Mouse (Mus musculus) lung, postnatal 4 days (tissue): ENCODE data around the gene Gm8897.
"Not testable (repeated sequence)": the region's sequence is repeated elsewhere in the genome, so short reads cannot be mapped to it uniquely, and the experiment has no call there.

Experiments used
- DNase-seq, 2 experiments: peaks; one replicate each; pipeline ENCODE4 v3.0.0; 2021

The Gm8897 gene

DNA sequence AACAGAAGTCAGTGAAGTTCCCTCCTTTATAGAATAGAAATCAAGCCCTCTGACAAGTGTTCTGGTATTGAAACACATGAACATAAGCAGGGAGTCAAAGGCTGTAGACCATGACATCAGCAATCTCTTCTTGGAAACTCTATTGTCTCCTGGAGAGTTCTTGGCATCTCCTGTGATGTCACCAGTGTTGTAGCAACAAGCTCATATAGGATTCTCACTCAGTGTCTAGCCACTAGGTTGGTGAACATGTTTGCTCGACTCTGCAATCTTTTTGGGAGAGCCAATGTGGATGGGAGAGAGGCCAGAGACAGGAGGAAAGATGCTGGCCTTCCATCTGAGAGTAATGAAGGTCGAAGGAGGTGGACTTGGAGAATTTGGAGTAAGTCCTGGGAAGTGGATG, at the start of gene Gm8897:
Gene Gm8897, plus strand, starts transcription at position 301 of the 400 bp plus-strand sequence.
- DNase-seq: not testable (repeated sequence)

DNA sequence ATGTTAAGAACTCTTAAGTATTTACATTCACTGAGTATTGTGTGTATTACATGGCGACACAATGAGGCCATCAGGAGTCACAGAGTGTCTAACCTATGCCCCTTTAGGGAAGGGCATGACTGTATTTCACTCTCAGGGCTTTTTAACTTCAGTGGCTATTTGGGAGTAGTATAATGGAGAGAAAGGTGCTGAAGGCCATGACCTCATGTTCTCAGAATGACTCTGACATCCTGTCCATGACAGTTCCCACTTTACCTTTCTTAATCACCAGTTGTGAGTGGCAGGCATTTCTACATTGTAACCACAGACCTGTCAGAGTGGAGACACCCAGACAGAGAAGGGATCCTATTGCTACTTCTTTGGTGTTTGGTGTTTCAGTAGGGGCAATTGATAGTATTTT, 473 bp downstream of the Gm8897 start:
- not testable (repeated sequence) for DNase-seq
